Mouse (Mus musculus): Measurements from ENCODE around the gene Gdf15.
"Not testable (repeated sequence)": the region's sequence is repeated elsewhere in the genome, so short reads cannot be mapped to it uniquely, and the experiment has no call there.

The Gdf15 gene

DNA sequence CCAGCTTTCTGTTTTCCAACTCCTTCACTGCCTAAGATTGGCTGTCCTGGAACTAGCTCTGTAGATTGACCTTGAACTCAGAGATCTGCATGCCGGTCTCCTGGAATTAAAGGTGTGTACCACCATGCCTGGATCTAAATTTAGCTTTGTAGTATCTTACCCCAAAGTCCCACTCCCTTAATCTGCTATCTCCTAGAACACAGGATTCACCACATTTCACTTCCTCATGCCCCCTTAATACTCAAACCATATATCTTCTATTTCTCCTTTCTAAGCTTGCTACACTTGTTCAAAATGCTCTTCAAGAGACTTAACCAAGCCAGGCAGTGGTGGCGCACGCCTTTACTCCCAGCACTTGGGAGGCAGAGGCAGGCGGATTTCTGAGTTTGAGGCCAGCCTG is 44.3 kb downstream of the Gdf15 start:
- DNase-seq (ENCODE audit: low read depth, low spot score) = not testable (repeated sequence)

- no peak for DNase-seq (ENCODE audit: low read depth, low spot score)
These were observed 47.0 kb downstream of the Gdf15 start for GRCm38 (mm10) chr8:70585258-70585652.

- DNase-seq (ENCODE audit: low read depth, low spot score) = no peak
These were observed 47.5 kb downstream of the Gdf15 start for GRCm38 (mm10) chr8:70584606-70585257.

DNA sequence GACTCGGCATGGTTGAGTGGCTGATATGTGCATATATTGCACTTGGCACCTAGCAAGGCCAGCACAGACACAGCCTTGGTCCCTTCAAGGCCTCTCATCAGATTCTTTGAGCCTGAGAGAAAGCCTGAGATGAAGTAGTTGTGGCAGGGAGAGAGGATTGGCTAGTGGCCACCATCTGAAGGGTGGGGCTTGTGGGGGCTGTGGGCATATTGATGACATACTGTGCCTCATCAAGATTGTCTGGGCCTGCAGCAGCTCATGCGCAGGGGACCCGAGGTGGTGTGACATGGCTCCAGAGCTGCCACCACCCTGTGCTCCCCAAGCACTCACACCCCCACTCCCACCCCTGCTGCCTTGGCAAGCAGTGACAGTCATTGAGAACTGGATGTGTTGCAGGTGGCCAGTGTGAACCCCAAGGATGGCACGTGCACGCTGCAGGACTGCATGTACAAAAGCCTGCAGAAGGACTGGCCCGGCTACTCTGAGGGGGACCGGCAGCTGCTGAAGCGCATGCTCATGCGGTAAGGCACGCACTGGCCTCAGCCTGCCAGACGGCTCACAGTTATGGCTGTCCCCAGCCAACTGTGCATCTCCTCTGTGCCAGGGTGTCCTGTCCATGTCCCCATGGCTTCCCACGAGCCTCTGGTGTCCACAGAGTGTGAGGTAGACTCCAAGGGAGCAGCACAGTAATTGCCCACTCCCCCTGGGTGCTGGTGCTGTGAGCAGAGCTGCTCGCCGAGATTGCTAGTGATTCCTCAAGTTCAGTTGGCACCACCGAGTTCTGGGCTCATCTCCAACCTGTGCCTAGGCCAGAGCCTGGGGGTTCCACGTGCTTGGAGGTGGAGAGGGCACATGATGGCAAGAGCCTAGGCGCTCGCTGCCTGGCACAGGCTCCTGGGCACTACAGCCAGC is 48.5 kb downstream of the Gdf15 start:
- no peak for DNase-seq (ENCODE audit: low read depth, low spot score)
